Mouse (Mus musculus): ENCODE data around the gene Tmem53.
A peak's percentile ranks its signal among the peaks of the same experiment; 100 is the strongest.
"Not testable (repeated sequence)": the region's sequence is repeated elsewhere in the genome, so short reads cannot be mapped to it uniquely, and the experiment has no call there.

Tmem53 gene

DNA sequence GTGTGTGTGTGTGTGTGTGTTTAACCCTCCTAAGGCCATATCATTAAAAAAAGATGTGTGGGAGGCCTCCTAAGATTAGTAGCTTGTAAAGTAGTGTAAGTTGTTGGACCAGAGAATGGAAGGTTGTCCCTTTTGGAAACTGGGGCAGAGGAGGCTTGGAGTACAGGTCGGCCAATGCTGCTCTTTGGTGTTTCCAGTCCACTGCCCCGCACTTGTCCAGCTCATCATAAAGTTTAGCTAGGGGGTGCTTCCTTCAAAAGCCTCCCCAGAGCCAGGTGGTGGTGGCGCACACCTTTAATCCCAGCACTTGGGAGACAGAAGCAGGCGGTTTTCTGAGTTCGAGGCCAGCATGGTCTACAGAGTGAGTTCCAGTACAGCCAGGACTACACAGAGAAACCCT, 1.0 kb downstream of the Tmem53 start:
- DNase-seq: no peak

DNA sequence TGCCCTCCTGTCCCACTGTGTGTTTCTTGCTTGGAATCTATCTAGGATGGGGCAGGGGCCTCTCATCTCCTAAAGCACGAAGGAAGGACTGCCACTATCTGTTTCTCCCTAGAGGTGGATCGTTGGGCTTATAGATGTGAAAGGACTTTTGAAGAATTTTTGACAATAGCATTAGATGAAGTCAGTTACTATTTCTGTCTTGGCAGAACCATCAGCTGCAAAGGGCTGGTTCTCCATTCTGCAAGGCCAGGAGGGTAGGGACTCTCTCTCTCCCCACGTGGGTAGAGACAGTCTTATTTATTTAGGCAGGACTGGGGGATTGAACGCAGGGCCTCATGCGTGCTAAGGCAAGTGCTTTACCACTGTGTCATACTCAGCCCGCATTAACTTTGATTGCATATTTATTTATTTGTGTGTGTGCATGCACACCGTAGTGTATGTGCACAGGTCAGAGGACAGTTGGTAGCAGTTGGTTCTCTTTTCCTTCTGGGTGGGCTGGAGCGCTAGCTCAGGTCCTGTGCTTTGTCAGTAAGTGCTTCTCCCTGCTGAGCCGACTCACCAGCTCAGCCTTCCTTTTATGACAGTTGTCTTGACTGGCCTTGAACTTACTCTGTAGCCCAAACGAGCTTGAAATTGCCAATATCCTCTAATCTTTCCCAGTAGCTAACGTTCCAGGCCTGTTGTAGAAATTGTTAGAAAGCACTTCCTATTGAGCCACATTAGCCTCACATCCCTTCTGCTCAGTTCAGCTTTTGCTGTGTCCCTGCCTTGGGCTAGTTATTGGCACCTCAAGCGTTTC, 1.7 kb downstream of the Tmem53 start:
- no peak for DNase-seq

DNA sequence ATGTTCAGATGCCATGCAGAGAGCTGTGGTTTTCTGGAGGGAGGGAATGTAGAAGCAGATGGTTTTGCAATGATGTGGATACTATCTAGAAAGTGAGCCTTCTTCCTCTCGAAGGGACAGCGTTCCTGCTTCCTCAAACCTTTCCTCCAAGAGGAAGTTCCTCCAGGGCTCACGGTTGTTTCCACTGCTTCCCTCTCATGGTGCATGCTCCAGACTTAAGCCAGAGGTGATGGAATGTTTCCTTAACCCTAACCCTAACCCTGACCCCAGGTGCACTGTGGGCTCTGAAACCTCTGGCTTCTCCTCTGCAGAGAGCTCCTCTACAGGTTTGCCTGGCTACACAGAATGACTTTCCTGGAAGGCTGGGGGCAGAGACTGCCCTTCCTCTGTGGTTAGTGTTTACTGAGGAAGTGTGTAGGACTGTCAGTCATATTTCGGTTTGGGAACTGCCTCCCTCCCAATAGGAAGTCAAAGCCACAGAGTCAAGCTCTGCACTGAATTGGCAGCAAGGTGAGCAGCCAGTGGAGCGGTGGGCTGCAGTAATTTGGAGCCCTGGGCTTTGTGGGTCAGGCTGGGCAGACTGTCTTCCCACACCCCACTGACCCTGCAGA, 2.4 kb downstream of the Tmem53 start:
- no peak for DNase-seq

- DNase-seq: no peak
Observed at GRCm38 (mm10) chr4:117254672-117255071, 2.9 kb downstream of the Tmem53 start.

DNA sequence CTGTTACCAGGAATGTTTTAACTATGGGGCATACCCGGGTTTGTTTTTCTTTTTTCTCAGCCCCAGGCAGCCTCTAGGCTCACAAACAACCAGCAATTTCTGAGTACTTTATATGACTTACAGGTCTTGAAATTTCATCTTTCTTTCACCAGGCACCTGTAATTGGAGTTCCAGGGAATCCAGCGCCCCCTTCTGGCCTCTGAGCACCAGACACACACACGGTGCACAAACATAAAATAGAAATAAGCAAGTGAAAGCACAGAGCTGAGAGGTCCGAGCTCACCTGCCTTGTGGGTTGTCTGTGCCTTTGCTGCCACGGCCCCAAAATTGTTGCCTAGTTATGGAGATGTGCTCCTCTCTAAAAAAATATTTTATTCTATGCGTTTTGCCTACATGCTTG, 8.2 kb downstream of the Tmem53 start:
- DNase-seq: not testable (repeated sequence)

GRCm38 (mm10) chr4:117261222-117261621, 9.5 kb downstream of the Tmem53 start:
- no peak for DNase-seq

DNA sequence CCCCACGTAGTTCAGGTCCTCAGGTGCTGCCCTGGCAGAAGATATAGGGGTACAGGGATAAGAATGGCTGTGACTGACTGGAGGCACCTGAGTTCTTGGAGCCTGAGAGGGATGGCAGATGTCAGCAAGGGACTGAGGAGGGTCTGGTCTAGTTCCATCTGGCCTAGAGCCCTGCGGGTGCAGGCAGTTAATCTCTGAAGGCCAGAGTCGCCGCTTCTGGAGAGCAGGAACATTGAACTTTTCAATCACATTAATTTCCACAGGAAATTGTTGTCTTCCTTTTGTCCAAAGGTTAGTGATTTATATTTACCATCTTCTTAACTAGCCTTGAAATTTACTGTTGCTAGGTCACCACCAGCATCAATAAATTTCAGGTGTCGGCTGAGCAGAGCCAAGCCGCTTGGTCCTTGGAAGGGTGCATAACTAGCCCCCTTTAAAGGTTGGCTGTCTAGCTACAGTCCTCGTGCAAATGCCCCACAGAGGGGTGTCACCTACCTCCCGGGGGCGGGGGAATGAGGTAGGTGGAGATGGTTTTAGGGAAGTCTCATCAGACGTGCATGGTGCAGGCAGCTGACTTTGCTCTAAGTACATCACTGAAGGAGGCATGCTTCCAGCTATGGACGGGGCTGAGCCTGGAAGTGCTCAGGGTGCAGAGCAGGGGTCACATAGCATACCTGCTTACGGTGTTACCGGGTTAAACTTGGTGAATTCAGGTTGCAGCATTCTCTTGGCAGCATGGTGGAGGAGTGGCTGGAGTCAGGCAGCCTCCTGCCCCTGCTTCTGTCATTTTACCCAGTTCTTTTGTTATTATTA, 10.6 kb downstream of the Tmem53 start:
- no peak for DNase-seq

DNA sequence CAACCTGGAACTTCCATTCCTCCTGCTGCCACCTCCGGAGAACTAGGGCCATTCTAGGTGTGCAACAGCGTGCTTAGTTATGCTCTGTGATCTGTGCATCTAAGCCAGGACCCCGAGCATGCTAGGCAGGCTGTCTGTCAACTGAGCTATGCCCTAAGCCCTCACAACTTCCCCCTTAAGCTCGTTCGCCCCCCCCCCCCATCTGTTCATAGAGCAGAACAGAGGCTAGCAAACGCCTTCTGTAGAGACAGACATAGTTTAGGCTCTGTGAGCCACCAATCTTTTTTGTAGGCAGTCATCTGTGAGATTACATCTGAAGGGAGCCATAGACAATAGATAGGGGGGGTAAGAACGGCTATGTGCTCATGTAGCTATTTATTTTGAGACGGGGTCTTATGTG, 11.2 kb downstream of the Tmem53 start:
- no peak for DNase-seq

GRCm38 (mm10) chr4:117267284-117267683, 15.5 kb downstream of the Tmem53 start:
- DNase-seq: peak; percentile 77

DNA sequence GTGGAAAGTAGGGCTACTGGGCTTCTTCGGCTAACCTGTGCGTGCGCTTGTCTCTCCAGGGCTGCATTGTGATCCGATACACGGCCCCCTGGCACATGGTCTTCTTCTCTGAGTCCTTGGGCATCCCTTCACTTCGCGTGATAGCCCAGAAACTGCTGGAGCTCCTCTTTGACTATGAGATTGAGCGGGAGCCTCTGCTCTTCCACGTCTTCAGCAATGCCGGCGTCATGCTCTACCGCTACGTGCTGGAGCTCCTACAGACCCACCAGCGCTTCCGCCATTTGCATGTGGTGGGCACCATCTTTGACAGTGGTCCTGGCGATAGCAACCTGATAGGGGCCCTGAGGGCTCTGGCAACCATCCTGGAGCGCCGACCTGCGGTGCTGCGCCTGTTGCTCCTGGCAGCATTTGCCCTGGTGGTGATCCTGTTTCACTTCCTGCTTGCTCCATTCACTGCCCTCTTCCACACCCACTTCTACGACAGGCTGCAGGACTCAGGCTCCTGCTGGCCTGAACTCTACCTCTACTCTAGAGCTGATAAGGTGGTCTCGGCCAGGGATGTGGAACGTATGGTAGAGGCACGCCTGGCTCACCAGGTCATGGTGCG, 16.2 kb downstream of the Tmem53 start:
- DNase-seq: no peak

DNA sequence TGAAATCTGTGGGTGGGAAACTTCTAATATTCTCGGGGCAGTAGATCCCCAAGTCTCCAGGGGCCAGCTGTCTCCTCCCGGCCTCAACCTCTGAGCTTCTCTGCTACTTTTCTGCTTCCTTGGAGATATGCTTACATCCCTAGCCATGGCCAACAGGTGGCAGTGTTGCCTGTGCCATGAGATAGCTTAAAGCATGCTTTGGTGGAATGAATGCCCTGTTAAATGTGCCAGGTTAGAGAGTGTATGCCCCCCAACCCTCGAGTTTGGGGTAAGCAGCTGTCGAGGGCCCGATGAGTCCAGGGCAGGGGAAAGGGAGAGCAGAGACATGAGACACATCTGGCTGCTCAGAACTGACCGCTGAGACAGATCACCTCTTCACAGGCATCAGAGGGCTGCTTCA, 18.5 kb downstream of the Tmem53 start:
- peak; percentile 85 for DNase-seq

GRCm38 (mm10) chr4:117272459-117272858, 20.7 kb downstream of the Tmem53 start:
- DNase-seq: no peak

GRCm38 (mm10) chr4:117274720-117275119, 23.0 kb downstream of the Tmem53 start:
- DNase-seq: no peak

DNA sequence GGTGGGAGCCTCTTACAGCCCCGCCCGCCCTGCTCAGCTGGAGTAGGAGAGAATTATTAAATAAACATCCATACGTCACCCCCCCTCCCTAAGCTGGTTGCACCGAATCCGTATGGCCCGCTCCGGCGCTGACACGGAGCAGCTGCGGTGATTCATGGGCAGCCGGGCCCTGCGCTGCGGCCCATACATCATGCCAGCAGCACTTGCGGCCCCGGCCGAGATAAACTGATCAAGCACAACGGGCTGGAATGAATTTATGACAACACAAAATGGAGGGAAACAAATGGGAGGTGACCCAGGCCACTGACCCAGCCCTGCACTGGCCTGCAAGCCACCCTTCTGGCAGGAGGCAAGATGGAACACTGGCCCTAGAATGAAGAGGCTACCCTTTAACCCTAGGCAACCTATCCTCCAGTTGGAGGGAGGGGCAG, 24.5 kb downstream of the Tmem53 start:
- no peak for DNase-seq

DNA sequence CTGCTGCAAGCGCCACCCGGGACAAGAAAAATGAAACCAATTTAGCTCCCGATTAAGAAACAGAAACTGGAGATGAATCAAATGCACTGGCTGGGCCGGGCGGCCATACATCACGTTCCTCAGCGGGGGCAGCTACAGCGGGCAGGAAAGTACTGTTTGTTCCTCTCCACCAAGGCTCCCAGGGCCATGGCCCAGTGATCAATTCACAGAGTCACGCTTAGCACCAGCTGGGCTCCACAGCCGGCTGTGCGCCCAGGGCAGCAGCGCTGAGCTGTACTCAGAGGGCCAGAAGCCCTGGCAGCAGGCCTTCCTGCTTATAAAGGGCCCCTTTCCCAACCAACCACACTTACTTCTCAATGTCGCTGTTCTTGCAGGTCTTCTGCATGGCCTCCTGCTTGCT, 25.3 kb downstream of the Tmem53 start:
- no peak for DNase-seq

DNA sequence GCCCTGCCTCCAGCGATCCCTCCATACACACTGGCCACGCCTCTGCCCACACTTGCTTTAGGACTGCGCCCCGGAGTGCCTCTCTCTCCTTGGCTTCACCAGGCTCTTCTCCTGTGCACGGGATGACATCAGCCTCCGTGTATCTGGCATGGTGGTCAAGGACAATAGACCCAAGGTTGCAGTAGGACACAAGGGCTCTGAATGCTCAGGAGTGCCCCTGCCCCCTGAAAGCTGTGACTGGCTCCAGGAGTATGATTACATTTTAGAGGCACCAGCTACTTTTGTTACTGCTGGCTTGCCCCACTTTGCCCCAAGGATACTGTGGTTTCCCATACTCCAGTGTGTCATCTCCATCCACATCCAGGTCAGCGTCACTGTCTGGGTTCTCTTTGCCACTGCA, 25.9 kb downstream of the Tmem53 start:
- DNase-seq: no peak

DNA sequence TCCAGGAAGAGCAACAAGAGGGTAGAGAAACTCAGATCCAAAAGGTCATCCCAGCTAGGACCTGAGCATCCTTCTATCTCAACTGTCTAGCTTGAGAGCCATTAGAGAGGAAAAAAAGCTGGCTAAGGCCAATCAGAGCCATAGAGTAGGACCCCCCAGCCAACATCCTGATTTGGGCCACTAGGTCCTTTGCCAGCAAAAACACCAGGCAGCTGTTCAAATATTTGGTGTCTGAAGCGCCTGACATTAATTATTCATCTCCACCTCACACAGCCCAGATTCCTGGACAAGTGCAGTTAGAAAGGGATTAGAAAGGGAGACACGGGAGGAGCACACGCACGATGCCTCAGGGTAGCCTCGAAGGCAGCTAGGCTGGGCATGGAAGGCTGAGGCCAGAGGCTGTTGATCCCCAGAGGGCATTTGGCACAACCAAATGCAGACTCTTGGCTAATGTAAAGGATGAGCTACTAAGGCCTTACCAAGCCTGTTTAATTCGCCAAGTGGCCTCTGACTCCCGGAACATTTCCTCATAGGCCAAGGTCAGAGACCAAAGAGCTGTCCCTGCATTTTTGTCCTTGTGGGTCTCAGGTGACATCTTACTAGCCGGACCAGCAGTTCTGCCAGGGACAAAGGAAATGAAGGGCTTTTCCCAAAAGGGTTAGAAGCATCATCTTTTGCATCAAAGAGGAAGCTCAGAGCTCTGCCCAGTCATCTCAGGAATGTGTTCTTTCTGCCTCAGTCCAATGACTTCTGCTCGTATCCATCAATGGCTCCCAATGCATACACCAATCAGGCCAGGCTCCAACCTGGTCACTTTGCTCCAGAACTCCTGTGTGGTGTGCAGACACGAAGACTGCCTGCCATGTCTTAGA, 26.9 kb downstream of the Tmem53 start:
- DNase-seq: no peak

- no peak for DNase-seq
Observed at GRCm38 (mm10) chr4:117279253-117279642, 27.5 kb downstream of the Tmem53 start.

- DNase-seq: no peak
Observed at GRCm38 (mm10) chr4:117280397-117280930, 28.7 kb downstream of the Tmem53 start.

DNA sequence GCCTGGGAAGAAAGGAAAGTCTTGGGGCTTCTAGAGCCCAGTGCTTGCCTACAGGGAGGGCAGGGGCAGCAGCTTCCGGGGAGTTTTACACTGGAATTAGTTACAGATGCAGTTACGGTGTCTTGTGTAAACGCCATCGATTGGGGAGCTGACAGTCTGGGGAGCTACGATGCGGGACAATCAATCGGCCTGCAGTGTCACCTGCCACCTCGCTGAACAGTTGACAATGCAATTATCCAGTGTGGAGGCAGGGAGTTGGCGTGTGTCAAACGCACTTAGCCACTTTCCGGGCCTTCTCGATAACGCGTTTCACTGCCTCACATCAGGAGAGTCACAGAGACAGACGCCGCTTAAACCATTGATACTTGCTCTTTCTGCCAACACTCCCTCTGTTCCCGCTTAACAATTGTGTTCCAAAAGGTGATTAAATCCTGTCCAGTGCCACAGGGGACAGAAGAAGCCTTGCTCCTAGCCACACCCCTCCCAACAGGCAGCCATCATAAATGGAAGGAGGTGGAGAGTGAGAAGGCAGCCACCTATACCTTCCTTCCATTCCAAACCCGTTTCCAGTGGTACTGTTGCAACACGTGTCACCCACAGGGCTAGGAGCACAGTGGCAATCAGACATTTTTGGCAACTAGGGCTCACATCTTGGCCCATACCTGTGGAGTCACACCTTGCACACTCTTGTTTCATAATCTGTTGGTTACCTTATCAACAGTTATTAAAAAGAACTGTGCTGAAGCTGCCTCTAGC, 29.5 kb downstream of the Tmem53 start:
- DNase-seq: no peak
